Mouse (Mus musculus) CH12.LX (cell line): ENCODE results near the gene Hspb9. TPM values are rescaled to one million over a fixed set of nuclear protein-coding genes. Genes with fewer than 3 reads are reported as not detected.

ENCODE experiments used
- DNase-seq: peaks from one replicate; pipeline ENCODE4 v3.0.0-alpha.2; 2013; ENCODE audit errors: extremely low read depth
- H3K27ac ChIP-seq: 2 replicates; pipeline ENCODE4 v1.5.1; 2012; ENCODE audit warnings: low read depth, mild to moderate bottlenecking, control low read depth, moderate library complexity; ENCODE audit not compliant: insufficient read depth
- H3K27me3 ChIP-seq: replicated peaks from 2 replicates; pipeline ENCODE3; 2012; ENCODE audit warnings: inconsistent platforms
- H3K36me3 ChIP-seq, 2 experiments: replicated peaks in 1 of 2; 2 replicates each; pipeline versions ENCODE3 to v1.6.1; 2012; ENCODE audit warnings: inconsistent platforms in 1 of 2, low read length in 1 of 2, mild to moderate bottlenecking in 1 of 2, mixed read lengths in 1 of 2, moderate library complexity in 1 of 2; ENCODE audit not compliant: control insufficient read depth in 1 of 2, insufficient read depth in 1 of 2
- H3K4me1 ChIP-seq, 2 experiments: 2 replicates each; pipeline ENCODE4 v1.6.1; 2012; ENCODE audit warnings: inconsistent platforms in 1 of 2, moderate library complexity in 1 of 2; ENCODE audit not compliant: insufficient read depth in 2 of 2, control insufficient read depth in 1 of 2
- H3K4me2 ChIP-seq: 2 replicates; pipeline ENCODE4 v1.6.1; 2012; ENCODE audit warnings: low read depth, mild to moderate bottlenecking, control low read depth; ENCODE audit not compliant: poor library complexity, insufficient read depth, severe bottlenecking
- H3K4me3 ChIP-seq, 3 experiments: fragments of 150-350 bp in 1 of 3; sonication (generic) in 1 of 3; replicated peaks in 1 of 3; 2 replicates each; pipeline versions ENCODE3 to v1.5.1; 2011 to 2012; ENCODE audit warnings: low read depth in 2 of 3, low read length in 2 of 3, mild to moderate bottlenecking in 2 of 3, moderate library complexity in 2 of 3, control low read depth in 1 of 3, improper control_type of control experiment in 1 of 3, inconsistent platforms in 1 of 3, mixed read lengths in 1 of 3; ENCODE audit not compliant: poor library complexity in 1 of 3
- H3K79me2 ChIP-seq: replicated peaks from 2 replicates; pipeline ENCODE4 v1.6.1; 2012; ENCODE audit warnings: mild to moderate bottlenecking, moderate library complexity; ENCODE audit not compliant: control insufficient read depth, poor library complexity, insufficient read depth, severe bottlenecking; ENCODE audit errors: extremely low read depth
- H3K9ac ChIP-seq: 2 replicates; pipeline ENCODE4 v1.6.1; 2012; ENCODE audit warnings: low read depth, mild to moderate bottlenecking, control low read depth, moderate library complexity; ENCODE audit not compliant: insufficient read depth
- H3K9me3 ChIP-seq: replicated peaks from 2 replicates; pipeline ENCODE3; 2012; ENCODE audit warnings: low read length, inconsistent platforms, mixed read lengths
- BHLHE40 ChIP-seq: IDR thresholded peaks from 2 replicates; pipeline ENCODE4 v1.6.1; 2011; ENCODE audit warnings: mild to moderate bottlenecking, low read depth, low read length, improper control_type of control experiment
- CHD1 ChIP-seq: IDR thresholded peaks from 2 replicates; pipeline ENCODE4 v1.6.1; 2012; ENCODE audit warnings: low read depth, low read length, improper control_type of control experiment, inconsistent platforms
- CHD2 ChIP-seq: IDR thresholded peaks from 2 replicates; pipeline ENCODE4 v1.6.1; 2011; ENCODE audit warnings: low read length, improper control_type of control experiment
- CTCF ChIP-seq, 2 experiments: IDR thresholded peaks in 1 of 2; conservative IDR thresholded peaks in 1 of 2; 2 replicates each; pipeline ENCODE4 v1.5.1; 2011 to 2012; ENCODE audit warnings: low read depth in 2 of 2, low read length in 2 of 2, improper control_type of control experiment in 1 of 2, inconsistent platforms in 1 of 2, mild to moderate bottlenecking in 1 of 2, moderate library complexity in 1 of 2
- ELF1 ChIP-seq: IDR thresholded peaks from 2 replicates; pipeline ENCODE4 v1.6.1; 2014; ENCODE audit warnings: low read depth, mild to moderate bottlenecking, inconsistent platforms, low read length, improper control_type of control experiment
- EP300 ChIP-seq: IDR thresholded peaks from 2 replicates; pipeline ENCODE4 v1.6.1; 2011; ENCODE audit warnings: low read length, improper control_type of control experiment
- ETS1 ChIP-seq: conservative IDR thresholded peaks from 2 replicates; pipeline ENCODE4 v1.6.1; 2012; ENCODE audit warnings: low read depth, mild to moderate bottlenecking, inconsistent platforms, low read length, improper control_type of control experiment, moderate library complexity
- GABPA ChIP-seq: IDR thresholded peaks from 2 replicates; pipeline ENCODE4 v1.6.1; 2012; ENCODE audit warnings: low read depth, low read length, improper control_type of control experiment, inconsistent platforms; ENCODE audit not compliant: insufficient replicate concordance
- HCFC1 ChIP-seq: IDR thresholded peaks from 2 replicates; pipeline ENCODE4 v1.6.1; 2012; ENCODE audit warnings: low read depth, mild to moderate bottlenecking, inconsistent platforms, low read length, improper control_type of control experiment
- IRF4 ChIP-seq: IDR thresholded peaks from 2 replicates; pipeline ENCODE4 v1.6.1; 2014; ENCODE audit warnings: low read depth, mild to moderate bottlenecking, inconsistent platforms, low read length, improper control_type of control experiment
- JUN ChIP-seq: IDR thresholded peaks from 2 replicates; pipeline ENCODE4 v1.6.1; 2011; ENCODE audit warnings: low read depth, mild to moderate bottlenecking, low read length, improper control_type of control experiment, moderate library complexity; ENCODE audit not compliant: insufficient read depth
- JUND ChIP-seq: conservative IDR thresholded peaks from 2 replicates; pipeline ENCODE4 v1.6.1; 2011; ENCODE audit warnings: low read depth, low read length, improper control_type of control experiment
- KAT2A ChIP-seq: IDR thresholded peaks from 2 replicates; pipeline ENCODE4 v1.6.1; 2012; ENCODE audit warnings: low read length, improper control_type of control experiment, inconsistent platforms; ENCODE audit not compliant: insufficient replicate concordance
- MAFK ChIP-seq: IDR thresholded peaks from 2 replicates; pipeline ENCODE4 v1.6.1; 2011; ENCODE audit warnings: low read length, improper control_type of control experiment; ENCODE audit not compliant: insufficient replicate concordance
- MAX ChIP-seq: IDR thresholded peaks from 2 replicates; pipeline ENCODE4 v1.6.1; 2011; ENCODE audit warnings: low read length, improper control_type of control experiment
- MAZ ChIP-seq: IDR thresholded peaks from 2 replicates; pipeline ENCODE4 v1.6.1; 2012; ENCODE audit warnings: low read depth, mild to moderate bottlenecking, inconsistent platforms, low read length, improper control_type of control experiment, moderate library complexity
- MEF2A ChIP-seq: IDR thresholded peaks from 2 replicates; pipeline ENCODE4 v1.6.1; 2014; ENCODE audit warnings: low read depth, mild to moderate bottlenecking, inconsistent platforms, low read length, improper control_type of control experiment, borderline replicate concordance
- MXI1 ChIP-seq: IDR thresholded peaks from 2 replicates; pipeline ENCODE4 v1.6.1; 2011; ENCODE audit warnings: mild to moderate bottlenecking, low read depth, low read length, improper control_type of control experiment
- MYC ChIP-seq: IDR thresholded peaks from 2 replicates; pipeline ENCODE4 v1.6.1; 2011; ENCODE audit warnings: low read depth, mild to moderate bottlenecking, improper control_type of control experiment, low read length
- NELFE ChIP-seq: IDR thresholded peaks from 2 replicates; pipeline ENCODE4 v1.6.1; 2011; ENCODE audit warnings: low read depth, low read length, improper control_type of control experiment
- NRF1 ChIP-seq: IDR thresholded peaks from 2 replicates; pipeline ENCODE4 v1.6.1; 2014; ENCODE audit warnings: low read depth, mild to moderate bottlenecking, inconsistent platforms, low read length, improper control_type of control experiment, moderate library complexity
- PAX5 ChIP-seq: IDR thresholded peaks from 2 replicates; pipeline ENCODE4 v1.6.1; 2012; ENCODE audit warnings: low read length, inconsistent platforms, mixed read lengths
- POLR2AphosphoS2 ChIP-seq: IDR thresholded peaks from 2 replicates; pipeline ENCODE4 v1.6.1; 2011; ENCODE audit warnings: low read depth, low read length, improper control_type of control experiment
- RAD21 ChIP-seq: IDR thresholded peaks from 2 replicates; pipeline ENCODE4 v1.6.1; 2011; ENCODE audit warnings: low read depth, mild to moderate bottlenecking, low read length, improper control_type of control experiment, moderate library complexity
- RCOR1 ChIP-seq: conservative IDR thresholded peaks from 2 replicates; pipeline ENCODE4 v1.6.1; 2012; ENCODE audit warnings: low read depth, mild to moderate bottlenecking, inconsistent platforms, low read length, improper control_type of control experiment
- SMC3 ChIP-seq: IDR thresholded peaks from 2 replicates; pipeline ENCODE4 v1.6.1; 2011; ENCODE audit warnings: low read depth, low read length, improper control_type of control experiment
- TBP ChIP-seq: conservative IDR thresholded peaks from 2 replicates; pipeline ENCODE4 v1.6.1; 2011; ENCODE audit warnings: low read depth, low read length, improper control_type of control experiment
- TCF12 ChIP-seq: IDR thresholded peaks from 2 replicates; pipeline ENCODE4 v1.6.1; 2014; ENCODE audit warnings: low read depth, mild to moderate bottlenecking, inconsistent platforms, low read length, improper control_type of control experiment
- UBTF ChIP-seq: IDR thresholded peaks from 2 replicates; pipeline ENCODE4 v1.6.1; 2012; ENCODE audit warnings: low read depth, mild to moderate bottlenecking, inconsistent platforms, low read length, improper control_type of control experiment, moderate library complexity
- USF1 ChIP-seq: IDR thresholded peaks from 2 replicates; pipeline ENCODE4 v1.6.1; 2014; ENCODE audit warnings: low read depth, mild to moderate bottlenecking, inconsistent platforms, low read length, improper control_type of control experiment
- USF2 ChIP-seq: conservative IDR thresholded peaks from 2 replicates; pipeline ENCODE4 v1.6.1; 2011; ENCODE audit warnings: low read depth, low read length, improper control_type of control experiment
- ZC3H11A ChIP-seq: IDR thresholded peaks from 2 replicates; pipeline ENCODE4 v1.6.1; 2012; ENCODE audit warnings: low read depth, mild to moderate bottlenecking, inconsistent platforms, low read length, improper control_type of control experiment
- ZKSCAN1 ChIP-seq: IDR thresholded peaks from 2 replicates; pipeline ENCODE4 v1.6.1; 2012; ENCODE audit warnings: low read depth, inconsistent platforms, low read length, improper control_type of control experiment, borderline replicate concordance
- ZMIZ1 ChIP-seq: IDR thresholded peaks from 2 replicates; pipeline ENCODE4 v1.6.1; 2012; ENCODE audit warnings: low read depth, mild to moderate bottlenecking, inconsistent platforms, low read length, improper control_type of control experiment
- ZNF384 ChIP-seq: IDR thresholded peaks from 2 replicates; pipeline ENCODE4 v1.6.1; 2012; ENCODE audit warnings: low read depth, low read length, improper control_type of control experiment, inconsistent platforms
- dilution Hi-C: fragments of 300-500 bp; cut with MboI; formaldehyde crosslinking; loops from 2 replicates; pipeline ENCODE4 v1.14.3; 2020; ENCODE audit warnings: low sequenced_read_pairs; ENCODE audit not compliant: extremely low pct_unique_long_range_greater_than_20kb, extremely low pct_ligation_motif_present
- in situ Hi-C: fragments of 300-500 bp; cut with MboI; formaldehyde crosslinking; loops from 3 replicates; pipeline ENCODE4 v1.14.3; 2019; ENCODE audit warnings: low sequenced_read_pairs, low pct_ligation_motif_present, low pct_unique_long_range_greater_than_20kb, mixed read lengths
- polyA plus RNA-seq: library from polyadenylated mRNA; unstranded; fragments of >175 nt; gene quantifications from 2 replicates; pipeline ENCODE4 v1.2.1, GENCODE M21; 2012; ENCODE audit warnings: low read depth; ENCODE audit not compliant: insufficient read length
- total RNA-seq, 2 experiments: library from RNA; depleted of rRNA; stranded (reverse); fragments of 300-350 nt in 1 of 2; fragments of >200 nt in 1 of 2; gene quantifications; 2 replicates each; pipeline ENCODE4 v1.2.3; 2012 to 2014

Gene Hspb9
- total and polyA plus RNA-seq, 3 experiments, result 0.54 TPM; not detected in 2

GRCm38 (mm10) chr11:100745085-100745484, 31.4 kb downstream of the Hspb9 start:
- H3K9me3 ChIP-seq, result no peaks in the 10 kb centered on the region
- DNase-seq, result peak; percentile 80
- no peak for TF ChIP-seq CHD1
- no peak for TF ChIP-seq IRF4
- TF ChIP-seq USF2, result no peak
- TF ChIP-seq MXI1, result no peak
- TF ChIP-seq MAFK, result no peak
- TF ChIP-seq ZMIZ1, result no peak
- TF ChIP-seq ZKSCAN1, result no peak
- no peak for TF ChIP-seq BHLHE40
- no peak for TF ChIP-seq MYC
- TF ChIP-seq NELFE, result no peak
- no peak for TF ChIP-seq ELF1
- no peak for TF ChIP-seq ZNF384
- TF ChIP-seq PAX5, result no peak
- TF ChIP-seq SMC3, result peak; percentile 91
- TF ChIP-seq ETS1, result no peak
- TF ChIP-seq CHD2, result peak; percentile 22; the same call in 1 of the 2 replicates
- TF ChIP-seq ZC3H11A, result 0 out of 2 replicates have a peak, but pooled peaks have one; percentile 3
- no peak for TF ChIP-seq MAZ
- no peak for TF ChIP-seq MEF2A
- no peak for TF ChIP-seq NRF1
- no peak for TF ChIP-seq TBP
- no peak for TF ChIP-seq MAX
- no peak for TF ChIP-seq USF1
- no peak for TF ChIP-seq TCF12
- no peak for TF ChIP-seq KAT2A
- no peak for TF ChIP-seq EP300
- no peak for TF ChIP-seq JUND
- TF ChIP-seq CTCF (conservative IDR thresholded peaks at IDR 0.05 in 1 of 2, IDR thresholded peaks at IDR 0.05 in 1 of 2; ENCODE audit: low read depth in 2 of 2, low read length in 2 of 2), result peak; percentile 73 to 89
- peak; percentile 76 for TF ChIP-seq RAD21
- no peak for TF ChIP-seq RCOR1
- no peak for TF ChIP-seq UBTF
- TF ChIP-seq JUN, result no peak
- no peak for TF ChIP-seq GABPA
- TF ChIP-seq POLR2AphosphoS2, result no peak
- no peak for TF ChIP-seq HCFC1
- TF ChIP-seq, all 38 proteins: peak for 5
- Histone ChIP-seq H3K36me3 (peaks cover 14 to 85% of the 10 kb centered on the region in 2 experiments), H3K4me2 (no peak overlapping the region), H3K79me2 (no peaks in the 10 kb centered on the region), H3K4me1 (0 out of 4 replicates have a peak, but pooled peaks cover 0 to 3% of the 10 kb centered on the region in 2 experiments), H3K27ac (no peak overlapping the region), H3K4me3 (no peak overlapping the region), H3K27me3 (no peaks in the 10 kb centered on the region), H3K9ac (no peak overlapping the region)
- in situ Hi-C loops (no loop called here), dilution Hi-C loops (no loop called here)
